Comparison of ENCODE assay signal across 8 mouse cellular contexts in genomic region chr4:133378236-133379045, GRCm38 (mm10). TPM values are rescaled to one million over a fixed set of nuclear protein-coding genes. Genes with fewer than 3 reads are reported as not detected.
DNase-seq lines count a peak whose midpoint lies in the region; ATAC-seq and TF ChIP-seq lines count a peak whose summit lies in the region.

No protein-coding gene starts in this region.

- TF ChIP-seq EP300 in liver, embryonic 14.5 days (IDR thresholded peaks at IDR 0.05; ENCODE audit: low read depth) = no peak

- peak; percentile 32 to 44 for DNase-seq in left cerebral cortex, postnatal 36 days (ENCODE audit: low spot score in 2 of 2)
- no peak for DNase-seq in left cerebral cortex, postnatal 10 days (ENCODE audit: extremely low spot score in 1 of 2, low spot score in 2 of 2)
- no peak for DNase-seq in Patski (ENCODE audit: low read depth, low spot score)
- DNase-seq in gastrocnemius, postnatal 25 days = peak; percentile 66
- DNase-seq in liver, embryonic 14.5 days (ENCODE audit: low read depth in 3 of 3, low spot score in 3 of 3) = peak in 2 of 3 experiments; percentile 58 to 62
- DNase-seq in kidney, adult 8-10 months = no peak

- peaks cover 48 to 53% of the 10 kb centered on the region in 2 experiments for H3K4me1 ChIP-seq in liver, embryonic 14.5 days (replicated peaks; ENCODE audit: control insufficient read depth in 2 of 2, insufficient read depth in 2 of 2, low read length in 1 of 2)
- peaks cover 63% of the 10 kb centered on the region for H3K4me1 ChIP-seq in stomach, embryonic 14.5 days (ENCODE audit: control insufficient read depth, insufficient read depth, low read length)

- no peaks in the 10 kb centered on the region for H3K27me3 ChIP-seq in Patski
- H3K27me3 ChIP-seq in liver, embryonic 14.5 days (ENCODE audit: control insufficient read depth, insufficient read depth, low read length) = no peaks in the 10 kb centered on the region
- no peaks in the 10 kb centered on the region for H3K27me3 ChIP-seq in stomach, embryonic 14.5 days (ENCODE audit: control insufficient read depth, insufficient read depth, low read length)

- WGBS in liver, embryonic 14.5 days (ENCODE audit: insufficient replicate concordance) = 6% methylated on average over 13 of the region's 13 CpGs
- 5% methylated on average over 13 of the region's 13 CpGs for WGBS in stomach, embryonic 14.5 days

- ATAC-seq in Patski = peak; percentile 91
- peak; percentile 68 for ATAC-seq in common myeloid progenitor, adult 5-6 weeks (replicated peaks; ENCODE audit: low read depth, poor library complexity, severe bottlenecking)
- ATAC-seq in liver, embryonic 14.5 days (ENCODE audit: insufficient read depth) = peak; percentile 84
- ATAC-seq in stomach, embryonic 14.5 days (ENCODE audit: insufficient number of reproducible peaks, insufficient read depth, low FRiP score, low read depth) = peak; percentile 86

- no peaks in the 10 kb centered on the region for H3K9me3 ChIP-seq in liver, embryonic 14.5 days (ENCODE audit: control insufficient read depth, low read length)
- no peaks in the 10 kb centered on the region for H3K9me3 ChIP-seq in stomach, embryonic 14.5 days (ENCODE audit: control insufficient read depth, low read depth, low read length)

- CTCF ChIA-PET in Patski (lab: Charles Lee) = interaction anchor here (1.1 kb wide), 2 partner anchors 26 to 35 kb away, joined by 3 read pairs; no protein-coding TSS in a partner anchor

- peaks cover 2% of the 10 kb centered on the region; the same call in 1 of the 2 replicates for H3K36me3 ChIP-seq in liver, embryonic 14.5 days (replicated peaks; ENCODE audit: control insufficient read depth, insufficient read depth, low read depth)
- no peaks in the 10 kb centered on the region for H3K36me3 ChIP-seq in stomach, embryonic 14.5 days (ENCODE audit: control insufficient read depth, insufficient read depth, low read length)

- H3K27ac ChIP-seq in liver, embryonic 14.5 days = peak overlapping the region; percentile 12
- H3K27ac ChIP-seq in stomach, embryonic 14.5 days (ENCODE audit: low read length) = peak overlapping the region; percentile 88

- no peak for TF ChIP-seq CTCF in Patski (IDR thresholded peaks at IDR 0.05)
- TF ChIP-seq CTCF in liver, embryonic 14.5 days (IDR thresholded peaks at IDR 0.05; ENCODE audit: low read depth) = peak; percentile 9; the same call in 1 of the 2 replicates

- intact Hi-C loops in left cerebral cortex, postnatal 36 days (cut with DNase I) = no loop called here
- intact Hi-C loops in left cerebral cortex, postnatal 10 days (cut with DNase I) = no loop called here

- peak overlapping the region; percentile 35 for H3K4me2 ChIP-seq in liver, embryonic 14.5 days (ENCODE audit: low read depth)
- H3K4me2 ChIP-seq in stomach, embryonic 14.5 days (replicated peaks; ENCODE audit: low read depth, low read length) = peak overlapping the region; percentile 8

- no peak overlapping the region for H3K4me3 ChIP-seq in liver, embryonic 14.5 days (ENCODE audit: insufficient read depth in 1 of 2, low read depth in 2 of 2, low read length in 2 of 2)
- no peak overlapping the region for H3K4me3 ChIP-seq in stomach, embryonic 14.5 days (ENCODE audit: low read depth, low read length)

- POLR2A ChIA-PET in Patski (lab: Charles Lee) = interaction anchor here (1.2 kb wide), 1 partner anchor 9 kb away, joined by 7 read pairs; the partner anchor contains the start of gene Slc9a1

- H3K9ac ChIP-seq in liver, embryonic 14.5 days (replicated peaks) = peak overlapping the region; percentile 6
- H3K9ac ChIP-seq in stomach, embryonic 14.5 days (replicated peaks; ENCODE audit: low read depth, low read length) = no peak overlapping the region; the same call in 1 of the 2 replicates

- in situ Hi-C loops in Patski (cut with MboI; ENCODE audit: low pct_unique_long_range_greater_than_20kb) = no loop called here

RNA-seq across cellular contexts. Expression of gene Slc9a1, which starts 8.9 kb away (rescaled TPM):
- total RNA-seq in left cerebral cortex, postnatal 36 days (2021) = 10 to 100 TPM; 48.8 to 56.9 TPM
- total RNA-seq in left cerebral cortex, postnatal 10 days (2021) = 10 to 100 TPM; 37.3 to 40.9 TPM
- polyA plus RNA-seq in Patski (2021) = 25.2 TPM
- total RNA-seq in common myeloid progenitor, adult 5-6 weeks (2017) = 9.0 and 9.7 TPM in 2 replicates
- 1 to 10 TPM; 8.0 to 9.1 TPM for total RNA-seq in gastrocnemius, postnatal 25 days (2021)
- polyA plus RNA-seq in liver, embryonic 14.5 days (2012; rRNA removed) = 6.7 and 7.6 TPM in 2 replicates
- 2.1 and 2.3 TPM in 2 replicates for polyA plus RNA-seq in liver, embryonic 14.5 days (2014; fragmentation: Nextera tagmentation; extraction: Ambion mirVana)
- polyA plus RNA-seq in stomach, embryonic 14.5 days (2014; fragmentation: Nextera tagmentation; extraction: Ambion mirVana) = 9.8 and 10.6 TPM in 2 replicates

RNA-seq across cellular contexts. Expression of gene Wdtc1, which starts 25.2 kb away (rescaled TPM):
- total RNA-seq in left cerebral cortex, postnatal 36 days (2021) = 10 to 100 TPM; 58.6 to 59.8 TPM
- 10 to 100 TPM; 48.7 to 49.0 TPM for total RNA-seq in left cerebral cortex, postnatal 10 days (2021)
- 33.8 TPM for polyA plus RNA-seq in Patski (2021)
- 9.3 and 12.6 TPM in 2 replicates for total RNA-seq in common myeloid progenitor, adult 5-6 weeks (2017)
- 10 to 100 TPM; 76.3 to 85.0 TPM for total RNA-seq in gastrocnemius, postnatal 25 days (2021)
- polyA plus RNA-seq in liver, embryonic 14.5 days (2012; rRNA removed) = 6.4 and 7.0 TPM in 2 replicates
- 7.3 and 9.1 TPM in 2 replicates for polyA plus RNA-seq in liver, embryonic 14.5 days (2014; fragmentation: Nextera tagmentation; extraction: Ambion mirVana)
- 18.5 and 19.9 TPM in 2 replicates for polyA plus RNA-seq in stomach, embryonic 14.5 days (2014; fragmentation: Nextera tagmentation; extraction: Ambion mirVana)

Comparison
In these comparisons a context has a peak if more than half of its experiments do, and no peak if none do; other contexts are left out.
1. DNase-seq: peak in left cerebral cortex, postnatal 36 days (2 of 2), gastrocnemius, postnatal 25 days (single experiment) and liver, embryonic 14.5 days (2 of 3); none in left cerebral cortex, postnatal 10 days (0 of 2), Patski (single experiment) and kidney, adult 8-10 months (0 of 2).
2. Peak in every context shown above with its lines, with median percentiles within 50 percentile points of each other: ATAC-seq.